Mouse (Mus musculus) heart, postnatal 0 days (tissue): ENCODE measurements at regions not wholly inside any gene's neighbourhood (a gene's known extent, or its start where the extent isn't known, plus 50 kb on each side); places are given as distances from the start of the nearest gene placed in this dataset.

ENCODE experiments used
- CTCF ChIP-seq: IDR thresholded peaks from 2 replicates; pipeline ENCODE4 v1.5.1; 2016; ENCODE audit warnings: antibody characterized with exemption, control low read depth, low read depth
- EP300 ChIP-seq: IDR thresholded peaks from 2 replicates; pipeline ENCODE4 v1.6.1; 2016; ENCODE audit warnings: antibody characterized with exemption, low read depth

DNA sequence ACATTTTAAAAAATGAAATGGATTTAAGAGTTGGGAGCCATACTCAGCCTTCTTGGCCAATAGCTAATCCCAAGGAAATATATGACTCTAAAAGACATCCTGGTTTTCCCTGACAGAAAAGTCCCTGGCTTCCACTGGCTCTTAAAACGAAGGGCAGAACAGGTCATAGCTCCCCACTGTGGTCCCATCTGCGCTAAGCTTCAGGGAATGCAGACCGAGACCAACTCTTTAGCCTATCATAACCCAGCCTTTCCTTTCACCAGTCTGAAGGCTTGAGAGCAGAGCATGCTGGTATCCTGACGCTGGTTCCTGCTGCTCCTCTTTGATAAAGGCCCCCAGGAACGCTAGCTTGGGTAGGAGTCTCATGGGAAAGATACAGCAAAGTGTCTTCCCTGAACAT, 214.8 kb downstream of the Etaa1 start:
- TF ChIP-seq CTCF (no peak), EP300 (no peak)
